Mouse (Mus musculus) activated CD4-positive, CD25-positive, alpha-beta regulatory T cell, adult 4 months (primary cell): Measurements from ENCODE around the gene Hspbap1. TPM values are rescaled to one million over a fixed set of nuclear protein-coding genes. Genes with fewer than 3 reads are reported as not detected.

ENCODE experiments used
- ATAC-seq: one replicate; pipeline ENCODE4 v1.8.0; 2017
- polyA plus RNA-seq, 2 experiments: library from polyadenylated mRNA; unstranded; fragments of 100-300 nt; shearing (Covaris generic); gene quantifications; one replicate each; pipeline ENCODE4 v1.2.1; 2017

The Hspbap1 gene
- polyA plus RNA-seq, 2 experiments from 2014 or later = 22.4 to 28.9 TPM

GRCm38 (mm10) chr16:35764941-35765340, 5.2 kb upstream of the Hspbap1 start:
- no peak for ATAC-seq

- peak; percentile 38 for ATAC-seq
These were observed 4.7 kb upstream of the Hspbap1 start for GRCm38 (mm10) chr16:35765449-35765848.

GRCm38 (mm10) chr16:35766366-35766765, 3.8 kb upstream of the Hspbap1 start:
- ATAC-seq = no peak

GRCm38 (mm10) chr16:35768469-35768784, 1.7 kb upstream of the Hspbap1 start:
- ATAC-seq = peak; percentile 4

- no peak for ATAC-seq
These were observed 1.2 kb upstream of the Hspbap1 start, which contains the start of gene Dirc2 for GRCm38 (mm10) chr16:35768785-35769642. Gene Dirc2 (minus strand): TSS chr16:35769356.

GRCm38 (mm10) chr16:35771141-35771540, 966 bp downstream of the Hspbap1 start:
- ATAC-seq = no peak

GRCm38 (mm10) chr16:35771606-35772005, 1.4 kb downstream of the Hspbap1 start:
- no peak for ATAC-seq

- ATAC-seq = no peak
These were observed 2.4 kb downstream of the Hspbap1 start for GRCm38 (mm10) chr16:35772598-35772997.

- ATAC-seq = no peak
These were observed 5.7 kb downstream of the Hspbap1 start for GRCm38 (mm10) chr16:35775835-35776234.

GRCm38 (mm10) chr16:35776737-35777136, 6.6 kb downstream of the Hspbap1 start:
- ATAC-seq = no peak

- no peak for ATAC-seq
These were observed 7.6 kb downstream of the Hspbap1 start for GRCm38 (mm10) chr16:35777768-35778167.

- no peak for ATAC-seq
These were observed 9.5 kb downstream of the Hspbap1 start for GRCm38 (mm10) chr16:35779681-35780080.

- ATAC-seq = no peak
These were observed 10.9 kb downstream of the Hspbap1 start for GRCm38 (mm10) chr16:35781096-35781495.

GRCm38 (mm10) chr16:35781651-35782050, 11.5 kb downstream of the Hspbap1 start:
- ATAC-seq = no peak

- no peak for ATAC-seq
These were observed 12.5 kb downstream of the Hspbap1 start for GRCm38 (mm10) chr16:35782451-35783206.

- ATAC-seq = no peak
These were observed 13.0 kb downstream of the Hspbap1 start for GRCm38 (mm10) chr16:35783207-35783573.

GRCm38 (mm10) chr16:35784134-35784725, 14.1 kb downstream of the Hspbap1 start:
- ATAC-seq = no peak

GRCm38 (mm10) chr16:35787163-35787562, 17.0 kb downstream of the Hspbap1 start:
- no peak for ATAC-seq

GRCm38 (mm10) chr16:35787568-35788189, 17.5 kb downstream of the Hspbap1 start:
- ATAC-seq = no peak

- no peak for ATAC-seq
These were observed 18.2 kb downstream of the Hspbap1 start for GRCm38 (mm10) chr16:35788330-35788729.

GRCm38 (mm10) chr16:35791962-35792521, 21.9 kb downstream of the Hspbap1 start:
- ATAC-seq = no peak

GRCm38 (mm10) chr16:35802163-35802562, 32.0 kb downstream of the Hspbap1 start:
- ATAC-seq = no peak

- no peak for ATAC-seq
These were observed 33.5 kb downstream of the Hspbap1 start for GRCm38 (mm10) chr16:35803723-35804122.
